Mouse (Mus musculus) MEL (cell line): ENCODE data around the gene Stap2.

Experiments used
- CHD1 ChIP-seq: IDR thresholded peaks from 2 replicates; pipeline ENCODE4 v1.6.1; 2012; ENCODE audit warnings: low read depth, mild to moderate bottlenecking, inconsistent platforms, low read length, improper control_type of control experiment
- CTCF ChIP-seq, 3 experiments: IDR thresholded peaks in 2 of 3; conservative IDR thresholded peaks in 1 of 3; 2 replicates each; pipeline ENCODE4 v1.5.1; 2011 to 2012; ENCODE audit warnings: low read length in 3 of 3, low read depth in 2 of 3, mild to moderate bottlenecking in 2 of 3, improper control_type of control experiment in 1 of 3, inconsistent platforms in 1 of 3, mixed read lengths in 1 of 3, moderate library complexity in 1 of 3; ENCODE audit not compliant: control insufficient read depth in 1 of 3, insufficient read depth in 1 of 3, poor library complexity in 1 of 3, severe bottlenecking in 1 of 3
- HCFC1 ChIP-seq: IDR thresholded peaks from 2 replicates; pipeline ENCODE4 v1.6.1; 2012; ENCODE audit warnings: low read depth, mild to moderate bottlenecking, inconsistent platforms, low read length, improper control_type of control experiment, moderate library complexity
- MAFK ChIP-seq: IDR thresholded peaks from 2 replicates; pipeline ENCODE4 v1.6.1; 2011; ENCODE audit warnings: low read depth, mild to moderate bottlenecking, low read length, improper control_type of control experiment, borderline replicate concordance
- MYC ChIP-seq: IDR thresholded peaks from 2 replicates; pipeline ENCODE4 v1.6.1; 2011; ENCODE audit warnings: low read depth, mild to moderate bottlenecking, low read length, improper control_type of control experiment, moderate library complexity
- RCOR1 ChIP-seq: IDR thresholded peaks from 2 replicates; pipeline ENCODE4 v1.6.1; 2012; ENCODE audit warnings: low read depth, mild to moderate bottlenecking, inconsistent platforms, low read length, improper control_type of control experiment

GRCm38 (mm10) chr17:56027801-56028441, 22.5 kb upstream of the Stap2 start:
- TF ChIP-seq MYC (no peak), CHD1 (no peak), MAFK (no peak), CTCF (IDR thresholded peaks at IDR 0.05 in 2 of 3, conservative IDR thresholded peaks at IDR 0.05 in 1 of 3; ENCODE audit: control insufficient read depth in 1 of 3, insufficient read depth in 1 of 3, low read depth in 2 of 3, low read length in 3 of 3, poor library complexity in 1 of 3, severe bottlenecking in 1 of 3) (no peak), RCOR1 (no peak), HCFC1 (no peak)
